Mouse (Mus musculus) layer of hippocampus, adult 2 months (tissue): ENCODE results near the gene Rpl26. TPM values are rescaled to one million over a fixed set of nuclear protein-coding genes. Genes with fewer than 3 reads are reported as not detected.

Source experiments
- DNase-seq, 2 experiments: peaks; one replicate each; pipeline ENCODE4 v3.0.0; 2022; ENCODE audit warnings: low spot score in 2 of 2
- H3K27ac ChIP-seq: fragments of 200-600 bp; 2 replicates; pipeline ENCODE4 v1.8.1; 2022
- H3K4me3 ChIP-seq: fragments of 200-600 bp; 2 replicates; pipeline ENCODE4 v1.8.1; 2022; ENCODE audit warnings: mild to moderate bottlenecking
- CTCF ChIP-seq: fragments of 200-600 bp; conservative IDR thresholded peaks from 2 replicates; pipeline ENCODE4 v1.8.1; 2022; ENCODE audit warnings: antibody characterized with exemption, mild to moderate bottlenecking, moderate library complexity
- total RNA-seq, 2 experiments: library from RNA; stranded (reverse); gene quantifications; 2 replicates each; pipeline ENCODE4 v1.2.3; 2021

Rpl26 gene
- total RNA-seq, 2 experiments from 2014 or later, result 766 to 781 TPM

GRCm38 (mm10) chr11:68871277-68871676 is 30.1 kb upstream of the Rpl26 start:
- H3K4me3 ChIP-seq, result no peak overlapping the region
- no peak for TF ChIP-seq CTCF
- H3K27ac ChIP-seq, result no peak overlapping the region
- no peak for DNase-seq

DNA sequence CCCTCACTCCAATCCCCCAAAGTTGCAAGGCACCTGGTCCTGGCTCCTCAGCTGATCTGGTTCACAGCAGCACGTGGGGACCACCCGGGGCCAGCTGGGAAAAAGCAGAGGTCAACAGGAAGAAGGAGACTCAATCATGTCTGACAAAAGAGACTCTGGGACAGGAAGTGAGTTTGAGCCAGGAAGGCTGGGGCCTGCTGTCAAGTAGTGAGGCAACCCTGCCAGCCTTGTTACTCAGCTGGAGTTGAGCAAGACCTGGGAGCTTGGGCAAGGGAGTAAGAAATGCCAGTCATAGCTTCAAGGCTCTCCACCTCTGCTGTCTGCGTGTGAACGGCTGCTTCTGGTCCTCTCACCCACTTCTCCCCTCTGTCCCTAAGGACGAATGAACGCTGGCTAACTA is 29.6 kb upstream of the Rpl26 start, which contains the start of gene Ndel1:
Gene Ndel1 (minus strand): TSS at position 111 of the 400 bp plus-strand sequence.
- no peak for TF ChIP-seq CTCF

GRCm38 (mm10) chr11:68874841-68875240 is 26.5 kb upstream of the Rpl26 start:
- peak in 1 of 2 experiments; percentile 65 for DNase-seq
- Histone ChIP-seq H3K27ac (no peak overlapping the region), H3K4me3 (no peak overlapping the region)
- peak; percentile 78 for TF ChIP-seq CTCF

More for the DNA sequence above, 29.6 kb upstream of the Rpl26 start, which contains the start of gene Ndel1:
- H3K4me3 ChIP-seq, result no peak within 1 kb of the TSS
- no peak within 1 kb of the TSS for H3K27ac ChIP-seq
- DNase-seq, result no peak

DNA sequence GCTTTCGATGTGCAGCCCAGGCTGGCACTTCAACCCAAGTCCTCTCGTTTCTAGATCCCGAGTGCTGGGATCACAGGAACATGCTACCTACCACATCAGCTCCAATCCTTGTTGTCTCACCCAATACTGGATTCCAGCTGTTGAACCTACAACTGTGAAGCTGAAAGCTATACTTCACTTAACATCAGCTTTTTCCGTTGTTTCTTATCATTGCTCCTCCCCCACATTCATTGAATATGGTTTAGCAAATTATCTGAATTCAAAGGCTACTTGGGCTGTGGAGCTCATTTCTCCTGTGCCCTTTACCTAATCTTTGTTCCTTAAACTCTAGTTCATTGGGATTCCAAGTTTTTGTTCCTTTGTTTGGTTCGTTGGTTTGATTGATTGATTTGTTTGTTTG is 22.6 kb upstream of the Rpl26 start:
- DNase-seq, result no peak
- TF ChIP-seq CTCF, result no peak
- H3K27ac ChIP-seq, result no peak overlapping the region
- no peak overlapping the region for H3K4me3 ChIP-seq

- DNase-seq, result no peak
- TF ChIP-seq CTCF, result no peak
- Histone ChIP-seq H3K4me3 (no peak overlapping the region), H3K27ac (no peak overlapping the region)
Observed at GRCm38 (mm10) chr11:68882107-68882506, 19.3 kb upstream of the Rpl26 start.

DNA sequence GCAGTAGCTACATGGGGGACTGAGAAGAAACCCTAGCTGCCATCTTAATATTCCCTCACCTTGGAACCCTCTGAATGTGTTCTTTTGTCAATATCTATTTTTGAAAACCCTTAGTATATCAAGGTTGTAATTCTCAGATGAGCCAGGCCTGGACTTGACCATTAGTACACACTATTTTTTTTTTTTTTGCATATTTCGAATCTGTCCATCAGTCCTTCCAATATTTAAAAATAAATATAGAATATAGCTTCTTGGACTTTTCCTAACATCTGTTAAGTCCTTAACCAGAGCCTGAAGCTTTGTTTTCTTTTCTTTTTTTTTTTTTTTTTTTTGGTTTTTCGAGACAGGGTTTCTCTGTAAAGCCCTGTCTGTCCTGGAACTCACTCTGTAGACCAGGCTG is 17.5 kb upstream of the Rpl26 start:
- no peak overlapping the region for H3K4me3 ChIP-seq
- no peak overlapping the region for H3K27ac ChIP-seq
- TF ChIP-seq CTCF, result no peak
- DNase-seq, result no peak

DNA sequence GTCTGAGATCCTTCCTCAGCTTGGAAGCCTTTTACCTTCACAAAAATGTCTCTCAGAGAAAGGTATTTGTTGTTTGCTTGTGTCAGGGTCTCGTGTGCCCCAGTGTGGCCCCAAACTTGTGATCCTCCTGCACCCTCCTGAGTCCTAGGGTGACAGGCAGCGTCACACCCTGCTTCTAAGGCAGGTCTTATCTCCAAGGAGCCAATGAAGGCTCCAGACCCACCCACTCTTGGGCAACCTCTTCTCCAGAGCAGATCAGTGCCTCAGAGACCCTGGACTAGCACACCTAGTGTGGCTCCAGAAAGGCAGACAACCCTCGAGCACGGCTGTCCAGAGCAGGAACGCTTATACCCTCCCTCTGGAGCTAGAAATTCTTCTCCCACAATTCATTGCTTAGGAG is 17.0 kb upstream of the Rpl26 start:
- Histone ChIP-seq H3K27ac (no peak overlapping the region), H3K4me3 (no peak overlapping the region)
- no peak for TF ChIP-seq CTCF
- no peak for DNase-seq

DNA sequence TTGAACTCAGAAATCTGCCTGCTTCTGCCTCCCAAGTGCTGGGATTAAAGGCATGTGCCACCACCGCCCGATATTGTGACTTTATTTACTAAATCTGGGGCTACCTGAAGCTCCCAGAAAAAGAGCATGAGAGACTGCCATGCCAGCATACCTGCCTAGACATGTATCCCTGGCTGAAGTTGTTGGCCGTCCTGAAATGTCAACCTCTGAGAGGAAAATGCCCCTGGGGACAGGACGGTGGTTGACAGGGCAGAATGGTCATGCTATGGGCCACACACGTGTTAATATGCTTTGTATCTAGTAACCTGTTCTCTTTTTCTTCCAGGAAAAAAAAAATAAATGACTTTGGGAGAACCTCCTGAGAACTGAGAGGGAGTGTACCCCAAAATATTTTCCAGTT is 15.3 kb upstream of the Rpl26 start:
- H3K4me3 ChIP-seq, result no peak overlapping the region
- no peak for TF ChIP-seq CTCF

GRCm38 (mm10) chr11:68888253-68888652 is 13.1 kb upstream of the Rpl26 start, which contains the start of gene Rnf222:
Rnf222 (plus strand) TSS chr11:68888553.
- no peak for DNase-seq
- no peak within 1 kb of the TSS for H3K4me3 ChIP-seq
- no peak for TF ChIP-seq CTCF
- H3K27ac ChIP-seq, result no peak within 1 kb of the TSS

More for the DNA sequence above, 15.3 kb upstream of the Rpl26 start:
- no peak for DNase-seq
- H3K27ac ChIP-seq, result no peak overlapping the region

- DNase-seq, result no peak
- H3K27ac ChIP-seq, result no peak overlapping the region
- no peak overlapping the region for H3K4me3 ChIP-seq
- no peak for TF ChIP-seq CTCF
Observed at GRCm38 (mm10) chr11:68888653-68889052, 12.7 kb upstream of the Rpl26 start.

DNA sequence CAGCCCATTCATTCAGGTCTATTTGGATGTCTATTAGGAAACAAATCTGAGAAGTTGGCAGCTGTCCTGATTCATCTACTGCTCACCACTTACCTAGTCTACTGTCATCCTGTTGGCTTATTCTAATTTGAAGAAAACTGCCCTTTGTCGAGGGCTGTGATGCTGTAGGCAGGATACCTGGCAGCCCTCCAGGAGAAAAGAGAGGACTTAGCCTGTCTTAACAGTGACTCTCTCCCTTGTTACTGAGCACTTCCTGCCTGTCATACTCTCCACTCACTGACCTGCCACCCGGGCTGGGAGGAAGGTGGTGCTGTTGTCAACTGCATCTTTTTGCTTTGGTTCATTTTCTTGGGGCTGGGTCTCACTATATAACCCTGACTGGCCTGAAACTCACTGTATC is 10.8 kb upstream of the Rpl26 start:
- H3K4me3 ChIP-seq, result no peak overlapping the region
- no peak for TF ChIP-seq CTCF
- no peak for DNase-seq
- H3K27ac ChIP-seq, result no peak overlapping the region

DNA sequence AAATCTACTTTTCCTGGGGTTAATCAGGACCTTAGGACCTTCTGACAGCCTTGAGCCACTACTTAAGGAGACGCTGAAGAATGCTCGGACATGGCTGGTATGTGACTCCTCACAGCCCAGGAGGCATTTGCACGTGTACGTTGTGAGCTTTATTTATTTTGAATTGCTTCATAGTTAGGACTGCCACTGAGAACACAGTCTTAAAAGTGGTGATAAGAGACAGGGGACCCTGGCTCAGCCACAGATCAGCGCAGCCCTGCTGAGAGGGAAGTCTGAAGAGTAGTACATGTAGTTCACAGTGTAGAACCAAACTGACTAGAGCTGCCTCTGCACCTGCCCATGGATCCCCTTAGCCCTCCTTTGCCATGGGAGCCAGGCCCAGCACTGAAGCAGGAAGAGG is 9.6 kb upstream of the Rpl26 start:
- Histone ChIP-seq H3K27ac (no peak overlapping the region), H3K4me3 (no peak overlapping the region)
- DNase-seq, result no peak
- no peak for TF ChIP-seq CTCF

DNA sequence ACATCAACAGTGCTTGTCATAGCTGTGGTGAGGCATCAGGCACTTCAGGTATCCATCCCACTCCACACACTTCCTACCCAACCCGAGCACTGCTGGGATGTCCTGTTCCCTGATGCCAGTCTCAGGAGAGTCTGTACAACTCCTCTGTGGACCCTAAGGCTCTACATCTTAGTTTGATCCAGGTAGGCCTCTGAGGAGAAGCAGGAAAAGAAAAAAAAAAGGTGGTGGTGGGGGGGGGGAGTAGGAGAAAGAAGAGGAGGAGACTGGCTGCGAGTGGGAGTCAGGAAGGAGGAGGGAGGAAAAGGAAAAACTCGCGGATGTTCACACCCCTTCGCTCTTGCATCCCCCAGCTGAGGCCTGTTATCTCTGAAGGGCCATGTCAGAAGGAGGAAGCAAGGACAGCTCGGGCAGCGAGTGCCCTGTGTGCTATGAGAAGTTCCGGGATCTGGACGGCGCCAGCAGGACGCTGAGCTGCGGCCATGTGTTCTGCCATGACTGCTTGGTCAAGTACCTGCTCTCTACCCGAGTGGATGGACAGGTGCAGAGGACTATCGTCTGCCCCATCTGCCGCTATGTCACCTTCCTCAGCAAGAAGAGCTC is 9.1 kb upstream of the Rpl26 start:
- no peak for TF ChIP-seq CTCF
- DNase-seq, result no peak
- no peak overlapping the region for H3K27ac ChIP-seq

DNA sequence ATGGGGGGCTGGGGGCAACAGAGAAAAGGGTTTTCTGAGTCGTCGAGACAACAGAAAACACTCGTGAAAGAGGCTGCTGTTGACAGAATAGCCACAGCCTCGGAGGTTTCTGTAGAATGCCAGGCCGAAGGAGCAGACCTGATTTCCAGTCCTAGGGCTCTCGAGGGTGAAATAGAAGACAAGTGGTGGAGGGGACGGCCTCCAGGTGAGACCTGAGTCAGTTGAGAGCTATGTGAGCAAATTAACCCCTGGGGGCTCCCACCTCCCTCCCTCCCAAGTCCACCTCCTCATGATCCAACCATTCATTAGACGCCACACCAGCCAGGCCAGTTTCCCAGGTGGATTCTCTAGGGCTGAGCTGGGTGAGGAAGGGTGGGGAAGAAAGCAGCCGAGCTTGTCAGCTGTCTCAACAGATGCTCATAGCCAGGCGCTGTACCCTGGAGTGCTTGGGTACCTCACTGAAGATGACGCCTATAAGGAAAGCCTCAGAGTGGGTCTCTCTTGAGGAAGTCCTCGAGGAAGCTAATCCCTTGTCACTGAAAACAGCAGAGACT is 7.4 kb upstream of the Rpl26 start:
- no peak overlapping the region for H3K4me3 ChIP-seq
- no peak overlapping the region for H3K27ac ChIP-seq
- no peak for TF ChIP-seq CTCF
- DNase-seq, result no peak

More for the DNA sequence above, 9.1 kb upstream of the Rpl26 start:
- no peak overlapping the region for H3K4me3 ChIP-seq
